Mouse (Mus musculus) testis, adult 2 months (tissue): Measurements from ENCODE around the gene Osbpl9.

Experiments
- CTCF ChIP-seq: fragments of 200-500 bp; IDR thresholded peaks from 2 replicates; pipeline ENCODE4 v1.5.1; 2012; ENCODE audit warnings: low read depth, mild to moderate bottlenecking, inconsistent platforms, low read length, moderate library complexity; ENCODE audit not compliant: control insufficient read depth, insufficient read depth, insufficient replicate concordance
- POLR2A ChIP-seq: fragments of 200-500 bp; IDR thresholded peaks from 2 replicates; pipeline ENCODE4 v1.6.1; 2012; ENCODE audit warnings: low read depth, mild to moderate bottlenecking, inconsistent platforms, low read length, moderate library complexity; ENCODE audit not compliant: control insufficient read depth

DNA sequence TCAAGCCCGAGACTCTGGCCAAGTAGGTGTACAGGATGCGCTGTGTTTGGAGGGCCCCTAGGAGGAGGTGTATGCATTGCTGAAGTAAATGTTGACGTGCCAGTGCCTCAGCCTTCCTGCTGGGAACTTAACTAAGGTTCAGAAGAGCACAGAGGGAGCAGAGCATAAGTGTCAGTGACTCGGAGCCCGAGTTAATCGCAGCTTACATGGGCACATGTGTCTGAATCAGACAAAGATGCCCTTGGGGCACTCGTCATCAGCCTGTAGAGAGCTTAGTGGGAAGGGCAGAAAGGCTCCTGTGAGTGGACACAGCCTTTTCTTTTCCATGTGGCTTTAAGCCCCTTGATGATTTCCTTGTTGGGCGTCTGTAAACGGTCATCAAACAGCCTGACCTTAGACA lies 148.1 kb downstream of the Osbpl9 start:
- TF ChIP-seq POLR2A (no peak), CTCF (no peak)
